Mouse (Mus musculus) intestine, postnatal 0 days (tissue): ENCODE measurements around the gene Sp3. TPM values are rescaled to one million over a fixed set of nuclear protein-coding genes. Genes with fewer than 3 reads are reported as not detected.

ENCODE experiments used
- ATAC-seq: fragments of 200-750 bp; cut with Nextera tagmentation; 2 replicates; pipeline ENCODE4 v1.8.0; 2017; ENCODE audit warnings: mild to moderate bottlenecking, moderate TSS enrichment, moderate library complexity
- H3K27ac ChIP-seq: fragments of 300-500 bp; sonication (generic); 2 replicates; pipeline ENCODE4 v1.5.1; 2014; ENCODE audit warnings: mild to moderate bottlenecking, low read depth, low read length, moderate library complexity
- H3K27me3 ChIP-seq: fragments of 300-500 bp; sonication (generic); replicated peaks from 2 replicates; pipeline ENCODE4 v1.6.1; 2014; ENCODE audit warnings: low read length, mixed read lengths; ENCODE audit not compliant: control insufficient read depth, insufficient read depth
- H3K36me3 ChIP-seq: fragments of 300-500 bp; sonication (generic); 2 replicates; pipeline ENCODE4 v1.6.1; 2014; ENCODE audit warnings: mild to moderate bottlenecking, moderate library complexity; ENCODE audit not compliant: control insufficient read depth, insufficient read depth
- H3K4me1 ChIP-seq: fragments of 300-500 bp; sonication (generic); replicated peaks from 2 replicates; pipeline ENCODE4 v1.6.1; 2014; ENCODE audit warnings: antibody characterized with exemption, low read length, mixed read lengths; ENCODE audit not compliant: control insufficient read depth, insufficient read depth
- H3K4me2 ChIP-seq: fragments of 300-500 bp; sonication (generic); replicated peaks from 2 replicates; pipeline ENCODE4 v1.6.1; 2014; ENCODE audit warnings: low read depth, mild to moderate bottlenecking, moderate library complexity
- H3K4me3 ChIP-seq: fragments of 300-500 bp; sonication (generic); 2 replicates; pipeline ENCODE4 v1.5.1; 2014; ENCODE audit warnings: low read depth, low read length
- H3K9ac ChIP-seq: fragments of 300-500 bp; sonication (generic); 2 replicates; pipeline ENCODE4 v1.6.1; 2014; ENCODE audit warnings: mild to moderate bottlenecking, low read depth, low read length
- H3K9me3 ChIP-seq: fragments of 300-500 bp; sonication (generic); 2 replicates; pipeline ENCODE4 v1.6.1; 2016; ENCODE audit warnings: mixed run types; ENCODE audit not compliant: control insufficient read depth
- CTCF ChIP-seq: sonication (generic); IDR thresholded peaks from 2 replicates; pipeline ENCODE4 v1.5.1; 2016; ENCODE audit warnings: low read depth, mild to moderate bottlenecking, control low read depth, antibody characterized with exemption, moderate library complexity
- WGBS: fragments of 180-500 bp; shearing (Covaris S2); extraction: QIAGEN DNeasy Blood & Tissue Kit; methylation state at CpG from one replicate; pipeline ENCODE4 v1.1.7; 2014; 5-methylcytosine and 5-hydroxymethylcytosine counted together
- polyA plus RNA-seq: library from polyadenylated mRNA; unstranded; fragments of >200 nt; fragmentation: Nextera tagmentation; extraction: Ambion mirVana; gene quantifications from 2 replicates; pipeline ENCODE4 v1.2.1, GENCODE M21; 2015

Gene Sp3
- polyA plus RNA-seq = 25.4 and 28.0 TPM in 2 replicates

- H3K9me3 ChIP-seq = no peaks in the 10 kb centered on the region
- peak within 1 kb of the TSS; percentile 100 for H3K9ac ChIP-seq
- WGBS = under 1% methylated on average over 63 of the region's 64 CpGs
- H3K36me3 ChIP-seq = no peaks in the 10 kb centered on the region; the same call in 1 of the 2 replicates
- H3K4me3 ChIP-seq = peak within 1 kb of the TSS; percentile 99
- TF ChIP-seq CTCF = no peak; the same call in none of the 2 replicates
- H3K27ac ChIP-seq = peak within 1 kb of the TSS; percentile 100
- peak; percentile 79 for ATAC-seq
- H3K4me2 ChIP-seq = peak within 1 kb of the TSS; percentile 69
- H3K4me1 ChIP-seq = peaks cover 6% of the 10 kb centered on the region; the same call in 1 of the 2 replicates
- H3K27me3 ChIP-seq = no peaks in the 10 kb centered on the region
Observed at GRCm38 (mm10) chr2:72980337-72981074, at the start of gene Sp3. Gene Sp3, minus strand, starts transcription at chr2:72980446.

GRCm38 (mm10) chr2:73029846-73030245, 49.6 kb upstream of the Sp3 start:
- 89% methylated on average over 3 of the region's 3 CpGs for WGBS
- Histone ChIP-seq H3K27me3 (no peaks in the 10 kb centered on the region), H3K9me3 (no peaks in the 10 kb centered on the region), H3K36me3 (no peaks in the 10 kb centered on the region), H3K27ac (no peak overlapping the region), H3K4me2 (no peak overlapping the region), H3K4me1 (no peaks in the 10 kb centered on the region), H3K4me3 (no peak overlapping the region), H3K9ac (no peak overlapping the region)
- TF ChIP-seq CTCF = no peak
- no peak for ATAC-seq

- TF ChIP-seq CTCF = no peak
- Histone ChIP-seq H3K27me3 (no peaks in the 10 kb centered on the region), H3K27ac (no peak overlapping the region), H3K9ac (no peak overlapping the region), H3K9me3 (no peaks in the 10 kb centered on the region), H3K36me3 (no peaks in the 10 kb centered on the region), H3K4me2 (no peak overlapping the region), H3K4me3 (no peak overlapping the region), H3K4me1 (no peaks in the 10 kb centered on the region; the same call in 1 of the 2 replicates)
- WGBS = 72% methylated on average over 3 of the region's 3 CpGs
- no peak for ATAC-seq
Observed at GRCm38 (mm10) chr2:73028019-73028418, 47.8 kb upstream of the Sp3 start.

GRCm38 (mm10) chr2:73027126-73027525, 46.9 kb upstream of the Sp3 start:
- ATAC-seq = no peak
- no peaks in the 10 kb centered on the region; the same call in 1 of the 2 replicates for H3K4me1 ChIP-seq
- no peak for TF ChIP-seq CTCF
- H3K36me3 ChIP-seq = no peaks in the 10 kb centered on the region
- H3K4me2 ChIP-seq = no peak overlapping the region
- no peaks in the 10 kb centered on the region for H3K27me3 ChIP-seq
- 44% methylated on average over 3 of the region's 3 CpGs for WGBS
- H3K4me3 ChIP-seq = no peak overlapping the region
- no peak overlapping the region for H3K27ac ChIP-seq
- H3K9ac ChIP-seq = no peak overlapping the region
- no peaks in the 10 kb centered on the region for H3K9me3 ChIP-seq

GRCm38 (mm10) chr2:73023803-73024202, 43.6 kb upstream of the Sp3 start:
- Histone ChIP-seq H3K4me3 (no peak overlapping the region), H3K9me3 (no peaks in the 10 kb centered on the region), H3K4me2 (no peak overlapping the region), H3K27me3 (no peaks in the 10 kb centered on the region), H3K27ac (no peak overlapping the region), H3K4me1 (no peaks in the 10 kb centered on the region; the same call in 1 of the 2 replicates), H3K9ac (no peak overlapping the region), H3K36me3 (no peaks in the 10 kb centered on the region)
- TF ChIP-seq CTCF = no peak
- 45% methylated on average over 6 of the region's 6 CpGs for WGBS
- ATAC-seq = peak; percentile 54; the same call in 1 of the 2 replicates

GRCm38 (mm10) chr2:73021046-73021445, 40.8 kb upstream of the Sp3 start:
- H3K9me3 ChIP-seq = no peaks in the 10 kb centered on the region
- no peak overlapping the region for H3K9ac ChIP-seq
- ATAC-seq = no peak
- H3K4me2 ChIP-seq = no peak overlapping the region
- 49% methylated on average over 6 of the region's 6 CpGs for WGBS
- no peak for TF ChIP-seq CTCF
- H3K4me1 ChIP-seq = no peaks in the 10 kb centered on the region; the same call in 1 of the 2 replicates
- no peak overlapping the region for H3K4me3 ChIP-seq
- no peaks in the 10 kb centered on the region for H3K27me3 ChIP-seq
- H3K27ac ChIP-seq = no peak overlapping the region
- no peaks in the 10 kb centered on the region for H3K36me3 ChIP-seq
